Mouse (Mus musculus) forebrain, embryonic 13.5 days (tissue): ENCODE measurements around the gene Gm49450. TPM values are rescaled to one million over a fixed set of nuclear protein-coding genes. Genes with fewer than 3 reads are reported as not detected.

ENCODE experiments used
- ATAC-seq: fragments of 200-750 bp; cut with Nextera tagmentation; 2 replicates; pipeline ENCODE4 v1.8.0; 2017
- H3K27ac ChIP-seq: fragments of 300-500 bp; sonication (generic); 2 replicates; pipeline ENCODE4 v1.5.1; 2015; ENCODE audit warnings: inconsistent platforms, mild to moderate bottlenecking, moderate library complexity
- H3K27me3 ChIP-seq: fragments of 300-500 bp; sonication (generic); 2 replicates; pipeline ENCODE4 v1.6.1; 2015; ENCODE audit warnings: mild to moderate bottlenecking, inconsistent platforms
- H3K36me3 ChIP-seq: fragments of 300-500 bp; sonication (generic); 2 replicates; pipeline ENCODE4 v1.6.1; 2015; ENCODE audit warnings: mild to moderate bottlenecking, inconsistent platforms; ENCODE audit not compliant: poor library complexity, severe bottlenecking
- H3K4me1 ChIP-seq: fragments of 300-500 bp; sonication (generic); 2 replicates; pipeline ENCODE4 v1.6.1; 2015; ENCODE audit warnings: inconsistent platforms
- H3K4me2 ChIP-seq: fragments of 300-500 bp; sonication (generic); 2 replicates; pipeline ENCODE4 v1.6.1; 2015; ENCODE audit warnings: inconsistent platforms, mild to moderate bottlenecking, moderate library complexity
- H3K4me3 ChIP-seq: fragments of 300-500 bp; sonication (generic); 2 replicates; pipeline ENCODE4 v1.5.1; 2015; ENCODE audit warnings: mild to moderate bottlenecking, inconsistent platforms
- H3K9ac ChIP-seq: fragments of 300-500 bp; sonication (generic); 2 replicates; pipeline ENCODE4 v1.6.1; 2015; ENCODE audit warnings: mild to moderate bottlenecking, inconsistent platforms
- H3K9me3 ChIP-seq: fragments of 300-500 bp; sonication (generic); replicated peaks from 2 replicates; pipeline ENCODE4 v1.6.1; 2016; ENCODE audit warnings: inconsistent platforms
- WGBS: fragments of 180-500 bp; shearing (Covaris S2); methylation state at CpG from one replicate; pipeline ENCODE4 v1.1.7; 2015; 5-methylcytosine and 5-hydroxymethylcytosine counted together
- polyA plus RNA-seq: library from polyadenylated mRNA; unstranded; fragments of >200 nt; fragmentation: Nextera tagmentation; extraction: Ambion mirVana; gene quantifications from 2 replicates; pipeline ENCODE4 v1.2.1, GENCODE M21; 2015

Gm49450 gene
- polyA plus RNA-seq, 1 experiment from 2014 or later = not detected

- H3K9ac ChIP-seq = peak overlapping the region; percentile 41
- H3K4me2 ChIP-seq = peak overlapping the region; percentile 51
- WGBS = 2% methylated on average over 16 of the region's 16 CpGs
- peak; percentile 17; the same call in 1 of the 2 replicates for ATAC-seq
- H3K9me3 ChIP-seq = no peaks in the 10 kb centered on the region
- no peaks in the 10 kb centered on the region for H3K36me3 ChIP-seq
- H3K4me1 ChIP-seq = peaks cover 51% of the 10 kb centered on the region
- H3K27me3 ChIP-seq = no peaks in the 10 kb centered on the region
- 0 out of 2 replicates have a peak overlapping the region, but pooled peaks have one; percentile 2 for H3K4me3 ChIP-seq
- H3K27ac ChIP-seq = peak overlapping the region; percentile 99
Observed at GRCm38 (mm10) chr15:98969372-98970101, 16.2 kb upstream of the Gm49450 start.

DNA sequence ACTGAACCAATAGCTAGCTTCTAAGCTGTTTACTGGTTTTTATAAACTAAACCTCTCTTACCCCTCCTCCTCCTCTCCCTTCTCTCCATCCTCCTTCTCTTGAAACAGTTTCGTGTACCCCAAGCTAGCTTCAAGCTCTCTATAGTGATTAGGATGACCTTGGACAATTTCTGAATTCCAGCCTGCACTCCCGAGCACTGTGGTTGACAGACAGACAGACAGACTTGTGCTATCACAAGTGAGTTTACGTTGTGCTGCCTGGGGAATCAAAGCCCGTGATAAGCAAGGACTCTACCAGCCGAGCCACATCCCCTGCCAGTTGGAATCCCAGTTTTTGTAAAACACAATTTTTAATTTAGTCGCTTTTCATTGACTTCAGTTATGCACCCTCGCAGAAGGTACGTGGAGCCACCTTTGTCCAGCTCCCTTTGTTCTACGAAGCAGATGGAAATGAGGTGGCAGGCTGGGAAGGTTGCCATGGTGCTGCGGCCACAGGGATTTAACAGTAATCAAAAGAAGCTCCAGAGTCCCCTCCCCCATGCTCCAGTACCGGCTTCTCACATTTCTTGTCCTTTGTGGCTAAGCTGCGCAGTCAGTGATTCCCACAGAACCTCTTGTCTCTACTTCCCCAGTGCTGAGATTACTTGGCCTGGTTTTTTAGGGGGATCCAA lies 15.5 kb upstream of the Gm49450 start:
- 2% methylated on average over 12 of the region's 12 CpGs for WGBS
- peaks cover 3% of the 10 kb centered on the region; the same call in 1 of the 2 replicates for H3K9me3 ChIP-seq
- H3K9ac ChIP-seq = peak overlapping the region; percentile 62
- peak overlapping the region; percentile 99 for H3K27ac ChIP-seq
- ATAC-seq = peak; percentile 83
- H3K27me3 ChIP-seq = no peaks in the 10 kb centered on the region
- H3K4me1 ChIP-seq = peaks cover 51% of the 10 kb centered on the region
- H3K4me3 ChIP-seq = 0 out of 2 replicates have a peak overlapping the region, but pooled peaks have one; percentile 2
- H3K4me2 ChIP-seq = peak overlapping the region; percentile 51
- no peaks in the 10 kb centered on the region for H3K36me3 ChIP-seq

GRCm38 (mm10) chr15:98959531-98959930 lies 6.2 kb upstream of the Gm49450 start:
- 91% methylated on average over 3 of the region's 3 CpGs for WGBS

GRCm38 (mm10) chr15:98958901-98959420 lies 5.6 kb upstream of the Gm49450 start:
- H3K27me3 ChIP-seq = no peaks in the 10 kb centered on the region
- 89% methylated on average over 4 of the region's 4 CpGs for WGBS
- H3K4me3 ChIP-seq = no peak overlapping the region
- H3K9me3 ChIP-seq = peaks cover 3% of the 10 kb centered on the region; the same call in 1 of the 2 replicates
- H3K36me3 ChIP-seq = no peaks in the 10 kb centered on the region
- no peak overlapping the region for H3K27ac ChIP-seq
- peaks cover 27% of the 10 kb centered on the region for H3K4me1 ChIP-seq
- H3K9ac ChIP-seq = no peak overlapping the region
- no peak for ATAC-seq
- H3K4me2 ChIP-seq = no peak overlapping the region

More at GRCm38 (mm10) chr15:98959531-98959930, 6.2 kb upstream of the Gm49450 start:
- Histone ChIP-seq H3K36me3 (no peaks in the 10 kb centered on the region), H3K4me2 (no peak overlapping the region), H3K9ac (no peak overlapping the region), H3K4me1 (peaks cover 22% of the 10 kb centered on the region), H3K4me3 (no peak overlapping the region), H3K27ac (no peak overlapping the region), H3K27me3 (no peaks in the 10 kb centered on the region), H3K9me3 (peaks cover 5% of the 10 kb centered on the region; the same call in 1 of the 2 replicates)
- ATAC-seq = no peak

- 86% methylated on average over 5 of the region's 5 CpGs for WGBS
- Histone ChIP-seq H3K4me1 (peaks cover 27% of the 10 kb centered on the region), H3K4me2 (no peak overlapping the region), H3K27me3 (no peaks in the 10 kb centered on the region), H3K4me3 (no peak overlapping the region), H3K36me3 (no peaks in the 10 kb centered on the region), H3K27ac (no peak overlapping the region), H3K9me3 (no peaks in the 10 kb centered on the region), H3K9ac (no peak overlapping the region)
- no peak for ATAC-seq
Observed at GRCm38 (mm10) chr15:98957475-98957874, 4.1 kb upstream of the Gm49450 start.

DNA sequence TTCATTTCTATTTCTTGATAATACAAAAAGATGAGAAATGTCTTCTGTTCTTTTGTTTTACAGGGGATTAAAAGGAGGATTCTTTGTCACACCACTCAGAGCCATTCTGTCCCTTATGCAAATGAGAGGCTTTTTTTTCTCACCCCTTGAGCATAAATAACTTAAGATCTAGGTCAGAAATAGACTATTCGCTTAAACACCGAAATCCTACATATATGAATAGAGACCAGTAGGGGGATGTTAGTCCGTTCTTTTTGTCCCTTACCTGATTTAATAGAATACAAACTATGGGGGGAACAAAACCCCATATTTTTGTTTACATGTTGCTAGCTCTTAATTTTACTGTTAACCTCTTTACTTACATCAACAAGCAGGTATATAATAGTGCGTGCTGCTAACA lies 2.6 kb upstream of the Gm49450 start:
- no peak overlapping the region for H3K4me3 ChIP-seq
- H3K36me3 ChIP-seq = peaks cover 2% of the 10 kb centered on the region
- H3K27ac ChIP-seq = peak overlapping the region; percentile 100
- ATAC-seq = no peak
- H3K9me3 ChIP-seq = no peaks in the 10 kb centered on the region
- peaks cover 27% of the 10 kb centered on the region for H3K4me1 ChIP-seq
- 59% methylated on average over 4 of the region's 4 CpGs for WGBS
- H3K9ac ChIP-seq = peak overlapping the region; percentile 87; the same call in 1 of the 2 replicates
- no peaks in the 10 kb centered on the region for H3K27me3 ChIP-seq
- H3K4me2 ChIP-seq = peak overlapping the region; percentile 77

DNA sequence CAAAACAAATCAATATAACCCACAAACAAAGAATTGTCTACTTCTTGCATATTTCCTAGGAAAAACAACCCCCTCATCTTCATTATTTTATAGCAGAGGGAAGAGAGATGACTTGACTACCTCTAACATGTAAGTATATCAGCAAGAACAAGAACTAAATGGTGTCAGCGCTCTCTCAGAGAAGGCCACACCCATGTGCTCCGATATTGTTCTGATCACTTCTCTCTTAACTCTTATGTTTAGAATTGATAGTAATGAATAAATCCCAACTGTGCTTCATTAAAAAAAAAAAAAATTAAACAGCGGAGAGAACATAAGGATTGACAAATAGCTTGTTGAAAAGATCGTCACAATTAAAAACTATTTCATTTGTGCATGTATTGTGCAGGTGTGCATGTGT lies 2.0 kb upstream of the Gm49450 start:
- Histone ChIP-seq H3K4me2 (peak overlapping the region; percentile 77), H3K9me3 (no peaks in the 10 kb centered on the region), H3K27me3 (no peaks in the 10 kb centered on the region), H3K36me3 (peaks cover 5% of the 10 kb centered on the region), H3K27ac (peak overlapping the region; percentile 100), H3K9ac (peak overlapping the region; percentile 87), H3K4me3 (peak overlapping the region; percentile 93), H3K4me1 (peaks cover 27% of the 10 kb centered on the region)
- 50% methylated on average over 4 of the region's 4 CpGs for WGBS
- ATAC-seq = no peak

DNA sequence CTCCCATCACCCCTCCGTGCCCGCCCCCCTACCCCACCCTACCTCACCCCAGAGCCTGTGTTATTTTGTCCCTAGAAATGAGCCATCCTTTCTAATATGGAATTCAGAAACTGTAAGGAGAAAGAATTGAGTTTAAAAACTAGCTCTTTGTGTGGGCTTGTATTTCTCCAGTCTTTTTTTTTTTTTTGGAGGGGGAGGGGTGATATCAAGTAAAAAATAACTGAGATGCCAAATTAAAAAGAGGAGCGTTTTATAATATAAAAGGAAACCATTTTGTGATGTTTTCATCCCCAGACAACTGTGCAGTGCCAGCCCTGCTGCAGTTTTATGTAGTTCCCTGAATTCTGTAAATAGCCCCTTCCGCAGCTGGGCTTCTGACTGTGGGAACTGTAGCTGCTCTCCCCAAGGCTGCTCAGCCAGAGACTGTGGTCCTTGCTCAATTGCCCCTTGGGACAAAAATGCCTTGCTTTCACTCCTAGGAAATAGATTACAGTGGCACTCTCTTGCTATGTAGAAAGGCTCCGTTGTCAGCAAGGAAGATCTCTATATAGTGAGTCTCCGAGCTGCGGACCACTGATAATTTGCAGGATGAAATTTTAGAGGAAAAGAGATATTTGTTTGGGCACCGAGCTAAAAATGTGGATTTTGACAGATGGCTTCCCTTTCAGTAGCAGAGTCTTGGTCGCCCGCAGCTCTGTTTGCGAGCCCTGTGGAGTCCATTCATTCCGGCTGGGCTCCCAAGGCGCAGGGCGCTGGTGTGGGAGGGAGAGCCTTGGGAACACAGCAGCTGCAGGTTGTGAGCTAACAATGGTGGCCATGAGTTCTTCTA lies 1.3 kb upstream of the Gm49450 start:
- Histone ChIP-seq H3K27me3 (no peaks in the 10 kb centered on the region), H3K9me3 (no peaks in the 10 kb centered on the region), H3K36me3 (peaks cover 7% of the 10 kb centered on the region), H3K9ac (peak overlapping the region; percentile 87), H3K4me2 (peak overlapping the region; percentile 77), H3K4me1 (peaks cover 29% of the 10 kb centered on the region), H3K27ac (peak overlapping the region; percentile 100), H3K4me3 (peak overlapping the region; percentile 93)
- peak; percentile 4; the same call in 1 of the 2 replicates for ATAC-seq
- 3% methylated on average over 14 of the region's 14 CpGs for WGBS

- ATAC-seq = peak; percentile 48
- H3K9ac ChIP-seq = peak overlapping the region; percentile 100
- no peaks in the 10 kb centered on the region for H3K9me3 ChIP-seq
- H3K27me3 ChIP-seq = no peaks in the 10 kb centered on the region
- peak overlapping the region; percentile 77 for H3K4me2 ChIP-seq
- peaks cover 17% of the 10 kb centered on the region for H3K36me3 ChIP-seq
- peak overlapping the region; percentile 100 for H3K27ac ChIP-seq
- H3K4me3 ChIP-seq = peak overlapping the region; percentile 93
- WGBS = under 1% methylated on average over 41 of the region's 41 CpGs
- peaks cover 45% of the 10 kb centered on the region for H3K4me1 ChIP-seq
Observed at GRCm38 (mm10) chr15:98952751-98953400, 475 bp downstream of the Gm49450 start.

- Histone ChIP-seq H3K4me2 (peak overlapping the region; percentile 77), H3K27ac (peak overlapping the region; percentile 100), H3K4me1 (peaks cover 45% of the 10 kb centered on the region), H3K9me3 (no peaks in the 10 kb centered on the region), H3K36me3 (peaks cover 17% of the 10 kb centered on the region), H3K27me3 (no peaks in the 10 kb centered on the region), H3K9ac (peak overlapping the region; percentile 100), H3K4me3 (peak overlapping the region; percentile 93)
- 7% methylated on average over 5 of the region's 5 CpGs for WGBS
- ATAC-seq = peak; percentile 5; the same call in 1 of the 2 replicates
Observed at GRCm38 (mm10) chr15:98952063-98952455, 1.3 kb downstream of the Gm49450 start.
